Mouse (Mus musculus): ENCODE measurements around the gene Rrnad1. TPM values are rescaled to one million over a fixed set of nuclear protein-coding genes. Genes with fewer than 3 reads are reported as not detected.

Rrnad1 gene
- total and polyA plus RNA-seq, 3 experiments, result 10.9 to 21.1 TPM; not detected in 1

DNA sequence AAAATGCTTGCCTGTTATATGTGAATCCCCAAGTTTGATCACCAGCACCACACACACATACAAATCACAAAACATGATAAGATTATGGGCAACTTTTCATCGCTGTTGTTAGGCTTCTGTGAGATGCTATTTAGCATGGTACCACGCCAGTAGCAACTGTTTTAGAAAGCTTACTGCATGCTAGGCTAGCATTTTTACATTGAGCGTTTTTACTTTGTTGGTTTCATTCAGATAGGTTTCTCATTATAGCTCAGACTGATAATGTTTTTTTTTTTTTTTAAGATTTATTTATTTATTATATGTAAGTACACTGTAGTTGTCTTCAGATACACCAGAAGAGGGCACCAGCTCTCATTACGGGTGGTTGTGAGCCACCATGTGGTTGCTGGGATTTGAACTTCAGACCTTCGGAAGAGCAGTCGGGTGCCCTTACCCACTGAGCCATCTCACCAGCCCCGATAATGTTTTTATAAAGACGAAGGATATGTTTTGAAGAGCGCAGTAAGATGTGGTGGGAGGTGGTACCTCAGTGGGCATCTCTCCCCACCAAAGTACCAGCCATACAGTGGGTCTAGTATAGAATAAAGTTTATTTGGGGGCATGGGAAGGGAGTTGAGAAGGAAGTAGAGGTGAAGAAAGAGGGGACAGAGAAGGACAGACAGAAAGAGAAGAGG, 10.1 kb downstream of the Rrnad1 start (continued):
- TF ChIP-seq USF2 (IDR thresholded peaks at IDR 0.05; ENCODE audit: borderline replicate concordance in 1 of 2, insufficient read depth in 1 of 2, low read depth in 1 of 2, low read length in 2 of 2), result no peak
- TF ChIP-seq NELFE (IDR thresholded peaks at IDR 0.05; ENCODE audit: low read depth, low read length), result no peak

DNA sequence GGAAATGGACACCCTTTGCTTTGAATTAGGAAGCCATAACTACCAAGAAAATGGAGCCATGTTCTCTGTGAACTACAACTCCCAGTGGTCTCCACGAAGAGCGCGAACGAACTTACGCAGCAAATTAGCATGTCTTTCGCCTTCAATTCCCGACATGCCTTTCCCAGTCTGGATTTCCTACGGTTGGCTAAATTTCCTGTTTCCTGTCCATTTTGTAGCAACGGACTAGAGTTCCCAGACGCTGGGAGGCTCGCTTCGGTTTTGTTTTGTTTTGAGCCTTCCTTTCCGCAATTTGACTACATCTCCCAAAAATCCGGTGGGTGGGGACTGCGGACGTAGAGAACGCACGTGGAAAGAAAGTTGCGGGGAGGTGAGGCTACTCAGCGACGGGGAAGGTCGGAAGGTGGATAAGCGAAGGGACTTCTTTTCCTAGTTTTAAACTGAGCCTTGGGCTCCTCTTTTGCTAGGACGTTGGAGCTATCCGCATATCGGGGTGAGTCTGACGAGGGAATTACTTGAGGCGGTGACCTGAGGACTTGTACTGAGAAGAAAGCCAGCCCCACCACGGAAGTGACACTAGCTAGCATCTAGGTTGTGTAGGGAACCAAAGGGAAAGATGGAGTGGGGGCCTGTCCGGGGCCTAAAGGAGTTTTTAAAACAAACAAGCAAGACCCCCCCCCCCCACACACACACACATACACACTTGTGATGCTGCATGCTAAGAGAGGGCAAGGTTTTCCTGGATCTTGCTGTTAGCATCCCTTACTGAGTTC, 11.0 kb downstream of the Rrnad1 start, which contains the start of gene Mrpl24:
Gene Mrpl24 (plus strand): TSS at position 171 of the 773 bp plus-strand sequence.
- H3K36me3 ChIP-seq (ENCODE audit: control insufficient read depth in 1 of 2, insufficient read depth in 2 of 2, low read length in 2 of 2), result peaks cover 0 to 6% of the 10 kb centered on the region in 2 experiments; a peak in 3 of 4 replicates
- peak within 1 kb of the TSS; percentile 65 to 90 for H3K4me3 ChIP-seq (ENCODE audit: control insufficient read depth in 1 of 2, insufficient read depth in 1 of 2, low read depth in 2 of 2, low read length in 2 of 2)
- no peaks in the 10 kb centered on the region for H3K27me3 ChIP-seq (ENCODE audit: control insufficient read depth in 1 of 2, insufficient read depth in 2 of 2, low read length in 2 of 2)
- H3K9me3 ChIP-seq (replicated peaks; ENCODE audit: insufficient read depth, low read length), result no peaks in the 10 kb centered on the region
- peaks cover 7% of the 10 kb centered on the region; the same call in 1 of the 2 replicates for H3K79me2 ChIP-seq (ENCODE audit: control insufficient read depth, insufficient read depth, low read length, poor library complexity)
- no peaks in the 10 kb centered on the region for H3K4me1 ChIP-seq (ENCODE audit: control insufficient read depth in 1 of 2, insufficient read depth in 2 of 2, low read length in 2 of 2)
- peak within 1 kb of the TSS; percentile 86 for H3K27ac ChIP-seq (ENCODE audit: control insufficient read depth, low read depth, low read length)
- peak; percentile 83 for DNase-seq (ENCODE audit: low read depth, low spot score)
- peak within 1 kb of the TSS; percentile 85 for H3K9ac ChIP-seq (ENCODE audit: control insufficient read depth, low read depth, low read length, poor library complexity, severe bottlenecking)
- TF ChIP-seq EP300 (IDR thresholded peaks at IDR 0.05; ENCODE audit: low read depth in 1 of 2, low read length in 2 of 2) (no peak), POLR2A (IDR thresholded peaks at IDR 0.05; ENCODE audit: control insufficient read depth in 1 of 2, insufficient read depth in 1 of 2, low read depth in 1 of 2, low read length in 2 of 2, poor library complexity in 1 of 2) (peak in 1 of 2 experiments; percentile 59; a peak in 3 of 4 replicates), MYC (IDR thresholded peaks at IDR 0.05; ENCODE audit: low read depth, low read length) (peak; percentile 87), MAFK (IDR thresholded peaks at IDR 0.05; ENCODE audit: borderline replicate concordance, low read depth, low read length) (no peak), TCF12 (IDR thresholded peaks at IDR 0.05; ENCODE audit: low read depth, low read length) (peak; percentile 8; the same call in 1 of the 2 replicates), KAT2A (conservative IDR thresholded peaks at IDR 0.05; ENCODE audit: low read depth, low read length) (peak; percentile 78), GATA1 (IDR thresholded peaks at IDR 0.05; ENCODE audit: low read depth, low read length) (no peak), SIN3A (IDR thresholded peaks at IDR 0.05; ENCODE audit: low read length) (peak; percentile 84), NELFE (IDR thresholded peaks at IDR 0.05; ENCODE audit: low read depth, low read length) (0 out of 2 replicates have a peak, but pooled peaks have one; percentile 30), NRF1 (IDR thresholded peaks at IDR 0.05; ENCODE audit: insufficient read depth, low read depth, low read length, poor library complexity, severe bottlenecking) (peak; percentile 35; the same call in 1 of the 2 replicates), SMC3 (IDR thresholded peaks at IDR 0.05; ENCODE audit: low read depth, low read length) (no peak), MEF2A (IDR thresholded peaks at IDR 0.05; ENCODE audit: extremely low read depth, insufficient replicate concordance, low read depth, low read length, poor library complexity, severe bottlenecking) (no peak), MAZ (IDR thresholded peaks at IDR 0.05; ENCODE audit: low read depth, low read length) (no peak), MAX (IDR thresholded peaks at IDR 0.05; ENCODE audit: low read length) (peak; percentile 69), CHD1 (IDR thresholded peaks at IDR 0.05; ENCODE audit: low read depth, low read length) (no peak), CTCF (IDR thresholded peaks at IDR 0.05 in 2 of 3, conservative IDR thresholded peaks at IDR 0.05 in 1 of 3; ENCODE audit: control insufficient read depth in 1 of 3, insufficient read depth in 1 of 3, low read depth in 2 of 3, low read length in 3 of 3, poor library complexity in 1 of 3, severe bottlenecking in 1 of 3) (no peak), ELF1 (IDR thresholded peaks at IDR 0.05; ENCODE audit: low read depth, low read length) (peak; percentile 55), MYB (IDR thresholded peaks at IDR 0.05; ENCODE audit: low read depth, low read length) (peak; percentile 47; the same call in 1 of the 2 replicates), MXI1 (IDR thresholded peaks at IDR 0.05; ENCODE audit: low read depth, low read length) (peak; percentile 92), TBP (IDR thresholded peaks at IDR 0.05; ENCODE audit: low read depth, low read length) (peak; percentile 74), HCFC1 (IDR thresholded peaks at IDR 0.05; ENCODE audit: low read depth, low read length) (peak; percentile 96), E2F4 (IDR thresholded peaks at IDR 0.05; ENCODE audit: borderline replicate concordance, low read depth, low read length) (peak; percentile 54; the same call in 1 of the 2 replicates), POLR2AphosphoS2 (IDR thresholded peaks at IDR 0.05; ENCODE audit: low read length) (0 out of 2 replicates have a peak, but pooled peaks have one; percentile 31), RAD21 (IDR thresholded peaks at IDR 0.05; ENCODE audit: low read depth, low read length) (no peak), ETS1 (IDR thresholded peaks at IDR 0.05; ENCODE audit: low read depth, low read length) (0 out of 2 replicates have a peak, but pooled peaks have one; percentile 11)
